Mouse (Mus musculus) kidney, postnatal 0 days (tissue): ENCODE measurements around the gene Il11ra1. TPM values are rescaled to one million over a fixed set of nuclear protein-coding genes. Genes with fewer than 3 reads are reported as not detected.
A peak's percentile ranks its signal among the peaks of the same experiment; 100 is the strongest.

Source experiments
- ATAC-seq: fragments of 200-750 bp; cut with Nextera tagmentation; replicated peaks from 2 replicates; pipeline ENCODE4 v1.8.0; 2017; ENCODE audit warnings: low read depth, moderate number of reproducible peaks, moderate TSS enrichment, moderate library complexity; ENCODE audit not compliant: low FRiP score
- DNase-seq: peaks from one replicate; pipeline ENCODE4 v3.0.0-alpha.2; 2016; ENCODE audit warnings: low spot score
- H3K27ac ChIP-seq: fragments of 300-500 bp; sonication (generic); 2 replicates; pipeline ENCODE4 v1.5.1; 2014; ENCODE audit warnings: mild to moderate bottlenecking
- H3K27me3 ChIP-seq: fragments of 300-500 bp; sonication (generic); 2 replicates; pipeline ENCODE4 v1.6.1; 2014; ENCODE audit warnings: low read length, mixed read lengths; ENCODE audit not compliant: insufficient read depth
- H3K36me3 ChIP-seq: fragments of 300-500 bp; sonication (generic); 2 replicates; pipeline ENCODE4 v1.6.1; 2014; ENCODE audit warnings: low read length, mixed read lengths; ENCODE audit not compliant: insufficient read depth
- H3K4me1 ChIP-seq: fragments of 300-500 bp; sonication (generic); replicated peaks from 2 replicates; pipeline ENCODE4 v1.6.1; 2014; ENCODE audit warnings: antibody characterized with exemption, low read length, mixed read lengths; ENCODE audit not compliant: insufficient read depth
- H3K4me2 ChIP-seq: fragments of 300-500 bp; sonication (generic); 2 replicates; pipeline ENCODE4 v1.6.1; 2014; ENCODE audit warnings: mild to moderate bottlenecking, low read length, moderate library complexity, mixed read lengths
- H3K4me3 ChIP-seq: fragments of 300-500 bp; sonication (generic); replicated peaks from 2 replicates; pipeline ENCODE4 v1.5.1; 2014; ENCODE audit warnings: low read depth, low read length
- H3K9ac ChIP-seq: fragments of 300-500 bp; sonication (generic); 2 replicates; pipeline ENCODE4 v1.6.1; 2014; ENCODE audit warnings: low read depth, low read length
- H3K9me3 ChIP-seq: fragments of 300-500 bp; sonication (generic); replicated peaks from 2 replicates; pipeline ENCODE4 v1.6.1; 2016; ENCODE audit warnings: low read length, inconsistent platforms, mixed read lengths
- CTCF ChIP-seq: IDR thresholded peaks from 2 replicates; pipeline ENCODE4 v1.5.1; 2016; ENCODE audit warnings: antibody characterized with exemption, low read depth, mild to moderate bottlenecking, moderate library complexity
- WGBS: fragments of 180-500 bp; shearing (Covaris S2); extraction: QIAGEN DNeasy Blood & Tissue Kit; methylation state at CpG from one replicate; pipeline ENCODE4 v1.1.7; 2014; 5-methylcytosine and 5-hydroxymethylcytosine counted together
- polyA plus RNA-seq: library from polyadenylated mRNA; unstranded; fragments of >200 nt; fragmentation: Nextera tagmentation; extraction: Ambion mirVana; gene quantifications from 2 replicates; pipeline ENCODE4 v1.2.1, GENCODE M21; 2015

The Il11ra1 gene
- polyA plus RNA-seq, 1 experiment from 2014 or later: 159 TPM

DNA sequence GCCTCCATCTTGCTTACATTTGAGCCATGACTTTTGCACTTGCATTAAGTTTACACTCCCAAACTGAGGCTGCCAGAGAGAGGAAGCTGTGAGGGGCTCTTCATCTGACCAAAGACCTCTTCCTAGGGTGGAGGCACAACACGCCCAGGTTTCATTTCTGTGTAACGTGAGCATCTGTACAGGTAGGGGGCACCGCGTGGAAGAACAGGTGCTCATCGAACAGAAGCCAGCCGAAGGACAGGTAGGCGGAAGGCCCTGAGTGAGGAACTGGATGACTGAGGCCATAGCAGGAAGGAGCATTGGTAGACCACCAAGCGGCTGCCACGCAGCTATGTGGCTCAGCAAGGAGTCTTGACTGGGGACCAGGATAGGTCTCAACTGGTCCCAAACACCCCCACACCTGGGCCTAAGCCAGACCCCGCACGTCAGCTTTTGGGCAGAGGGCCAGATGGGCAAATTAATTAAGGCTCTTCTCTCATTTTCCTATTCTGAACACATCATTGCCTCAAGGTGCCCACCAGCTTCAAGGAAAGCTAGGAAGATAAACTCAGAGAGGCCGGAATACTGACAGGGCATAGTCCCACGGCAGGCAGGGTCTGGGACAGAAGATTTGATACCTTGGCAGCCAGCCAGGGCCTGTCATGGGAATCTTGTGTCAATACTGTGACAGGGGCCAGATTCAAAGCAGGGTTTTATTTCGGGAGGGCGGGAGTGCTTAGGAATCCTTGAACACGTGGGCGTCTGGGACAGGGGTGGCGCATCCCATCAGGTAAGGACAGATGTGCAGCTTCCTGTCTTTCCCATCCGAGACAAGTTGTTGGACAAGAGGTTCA, 6.3 kb downstream of the Il11ra1 start:
- H3K4me1 ChIP-seq: no peaks in the 10 kb centered on the region
- H3K27me3 ChIP-seq: peaks cover 3% of the 10 kb centered on the region; the same call in 1 of the 2 replicates
- ATAC-seq (no peak), DNase-seq (no peak)
- H3K36me3 ChIP-seq: no peaks in the 10 kb centered on the region
- WGBS: 59% methylated on average over 19 of the region's 19 CpGs
- H3K9me3 ChIP-seq: no peaks in the 10 kb centered on the region
- TF ChIP-seq CTCF: no peak
- H3K9ac ChIP-seq: no peak overlapping the region
- no peak overlapping the region for H3K4me2 ChIP-seq
- H3K4me3 ChIP-seq: no peak overlapping the region
- no peak overlapping the region for H3K27ac ChIP-seq

DNA sequence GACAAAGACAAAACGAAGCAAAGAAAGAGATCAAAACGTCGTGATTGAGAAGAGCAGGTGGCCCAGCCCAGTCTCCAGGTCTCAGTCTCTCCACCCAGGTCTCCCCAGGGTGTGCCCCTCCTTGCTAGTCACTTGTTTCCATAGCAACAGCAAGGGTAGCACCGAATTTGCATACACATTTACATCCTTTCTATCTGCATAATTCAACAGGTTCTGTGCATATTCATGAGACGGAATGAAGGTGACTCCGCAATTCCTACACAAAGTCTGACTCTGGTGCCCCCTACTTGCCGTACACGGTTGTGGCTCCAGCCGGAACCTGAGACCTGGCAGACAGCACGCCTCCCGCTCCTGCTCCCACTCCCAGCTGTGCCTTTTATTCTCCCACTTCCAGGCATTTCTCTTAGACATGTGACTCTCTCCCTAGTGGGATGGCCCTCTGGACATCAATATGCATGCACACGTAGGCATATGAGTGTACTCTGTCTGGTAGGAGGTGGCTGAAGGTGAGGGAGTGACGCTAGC, 7.3 kb downstream of the Il11ra1 start:
- Histone ChIP-seq H3K36me3 (no peaks in the 10 kb centered on the region), H3K27ac (no peak overlapping the region), H3K9ac (no peak overlapping the region), H3K4me1 (peaks cover 8% of the 10 kb centered on the region), H3K9me3 (no peaks in the 10 kb centered on the region), H3K4me2 (0 out of 2 replicates have a peak overlapping the region, but pooled peaks have one; percentile 17), H3K27me3 (peaks cover 3% of the 10 kb centered on the region; the same call in 1 of the 2 replicates), H3K4me3 (no peak overlapping the region)
- DNase-seq (peak; percentile 89), ATAC-seq (peak; percentile 71)
- 2% methylated on average over 13 of the region's 13 CpGs for WGBS
- TF ChIP-seq CTCF: peak; percentile 80

DNA sequence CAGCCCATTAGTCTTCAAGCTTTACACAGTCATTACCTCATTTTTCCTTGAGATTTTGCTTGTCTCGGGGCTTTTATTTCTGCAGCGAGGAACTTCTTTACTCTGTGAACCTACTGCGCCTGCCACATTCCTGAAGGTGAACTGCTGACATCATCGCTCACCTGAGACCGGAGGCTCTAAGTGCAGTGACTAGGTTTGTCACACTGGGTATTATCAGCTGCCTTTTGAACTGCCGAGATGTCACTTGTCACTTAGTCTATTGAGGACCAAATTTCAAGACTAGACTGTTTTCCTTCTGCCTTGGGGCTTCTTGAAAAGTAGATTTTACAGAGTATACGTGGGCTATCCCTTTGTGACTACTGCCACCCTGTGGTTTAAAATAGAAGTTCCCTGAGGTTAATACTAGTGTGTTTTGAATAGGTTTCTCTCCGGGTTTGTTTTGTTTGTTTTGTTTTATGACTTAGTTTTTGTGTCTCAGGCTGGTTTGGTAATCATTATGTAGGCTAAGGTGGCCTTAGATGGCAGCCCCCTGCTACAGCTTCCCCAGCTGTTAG, 8.5 kb downstream of the Il11ra1 start:
- 0 out of 2 replicates have a peak, but pooled peaks have one; percentile 12 for ATAC-seq

DNA sequence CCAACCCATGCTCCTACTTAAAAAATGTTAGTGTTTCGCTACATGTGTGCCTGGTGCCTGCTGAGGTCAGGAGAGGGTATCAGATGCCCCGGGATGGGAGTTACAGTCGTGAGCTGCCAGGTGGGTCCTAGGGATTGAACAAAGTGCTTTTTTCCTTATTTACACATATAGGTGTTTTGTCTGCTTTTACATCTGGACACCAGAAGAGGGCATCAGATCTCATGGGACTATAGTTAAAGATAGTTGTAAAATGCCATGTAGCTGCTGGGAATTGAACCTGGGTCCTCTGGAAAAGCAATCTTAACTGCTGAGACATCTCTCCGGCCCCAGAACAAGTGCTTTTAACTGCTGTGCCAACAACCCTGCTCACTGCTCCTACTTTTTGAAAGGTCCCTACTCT, 10.4 kb downstream of the Il11ra1 start:
- Histone ChIP-seq H3K9me3 (no peaks in the 10 kb centered on the region), H3K9ac (no peak overlapping the region), H3K4me2 (no peak overlapping the region), H3K4me3 (no peak overlapping the region), H3K27me3 (no peaks in the 10 kb centered on the region), H3K36me3 (no peaks in the 10 kb centered on the region), H3K27ac (no peak overlapping the region), H3K4me1 (peaks cover 21% of the 10 kb centered on the region)
- ATAC-seq (no peak), DNase-seq (no peak)
- WGBS: 65% methylated on average over 4 of the region's 4 CpGs
- TF ChIP-seq CTCF: peak; percentile 44

More for the DNA sequence above, 8.5 kb downstream of the Il11ra1 start:
- no peak overlapping the region for H3K4me3 ChIP-seq
- H3K27me3 ChIP-seq: peaks cover 3% of the 10 kb centered on the region; the same call in 1 of the 2 replicates
- no peak overlapping the region for H3K27ac ChIP-seq
- TF ChIP-seq CTCF: peak; percentile 87
- H3K4me1 ChIP-seq: peaks cover 17% of the 10 kb centered on the region
- WGBS: 38% methylated on average over 8 of the region's 8 CpGs
- DNase-seq: peak; percentile 91
- no peaks in the 10 kb centered on the region for H3K9me3 ChIP-seq
- no peak overlapping the region for H3K9ac ChIP-seq
- no peak overlapping the region for H3K4me2 ChIP-seq
- H3K36me3 ChIP-seq: no peaks in the 10 kb centered on the region

DNA sequence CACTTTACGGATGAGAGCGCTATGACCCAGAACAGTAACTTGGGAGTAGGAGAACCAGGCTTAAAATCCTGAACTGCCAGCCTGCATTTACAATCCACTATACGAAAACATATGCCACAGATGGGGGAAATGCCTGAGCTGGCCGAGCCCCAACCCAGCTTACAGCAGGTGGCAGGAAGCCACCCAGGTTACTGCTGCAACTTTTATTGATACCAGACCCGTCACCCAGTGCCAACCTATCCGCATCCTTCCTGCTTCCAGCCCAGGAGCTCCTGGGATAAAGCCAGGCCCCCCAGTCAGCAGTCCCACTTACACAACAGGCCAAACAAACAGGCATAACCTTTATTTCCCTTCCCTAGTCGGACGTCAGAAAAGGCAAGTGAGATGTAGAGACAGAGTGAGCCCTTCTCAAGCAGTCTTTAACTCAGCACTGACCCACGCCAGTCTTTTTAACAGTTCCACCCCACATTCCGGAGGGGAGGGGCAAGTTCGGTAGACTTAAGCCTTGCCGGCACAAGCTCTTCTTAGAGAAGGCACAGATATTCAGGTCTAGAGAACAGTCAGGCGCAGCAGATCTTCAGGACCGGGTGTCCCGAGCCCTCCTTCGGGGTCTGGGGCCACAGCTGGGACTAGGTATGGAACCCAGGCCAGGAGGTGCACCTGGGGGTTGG, 12.1 kb downstream of the Il11ra1 start:
- H3K27me3 ChIP-seq: no peaks in the 10 kb centered on the region
- H3K36me3 ChIP-seq: 0 out of 2 replicates have a peak, but pooled peaks cover 5% of the 10 kb centered on the region
- TF ChIP-seq CTCF: no peak
- H3K4me2 ChIP-seq: peak overlapping the region; percentile 92
- ATAC-seq: no peak
- 75% methylated on average over 16 of the region's 16 CpGs for WGBS
- no peak overlapping the region for H3K27ac ChIP-seq
- H3K9ac ChIP-seq: peak overlapping the region; percentile 93; the same call in 1 of the 2 replicates
- DNase-seq: no peak
- peak overlapping the region; percentile 80 for H3K4me3 ChIP-seq
- H3K9me3 ChIP-seq: no peaks in the 10 kb centered on the region
- peaks cover 21% of the 10 kb centered on the region for H3K4me1 ChIP-seq
